In the genomic region with DNA sequence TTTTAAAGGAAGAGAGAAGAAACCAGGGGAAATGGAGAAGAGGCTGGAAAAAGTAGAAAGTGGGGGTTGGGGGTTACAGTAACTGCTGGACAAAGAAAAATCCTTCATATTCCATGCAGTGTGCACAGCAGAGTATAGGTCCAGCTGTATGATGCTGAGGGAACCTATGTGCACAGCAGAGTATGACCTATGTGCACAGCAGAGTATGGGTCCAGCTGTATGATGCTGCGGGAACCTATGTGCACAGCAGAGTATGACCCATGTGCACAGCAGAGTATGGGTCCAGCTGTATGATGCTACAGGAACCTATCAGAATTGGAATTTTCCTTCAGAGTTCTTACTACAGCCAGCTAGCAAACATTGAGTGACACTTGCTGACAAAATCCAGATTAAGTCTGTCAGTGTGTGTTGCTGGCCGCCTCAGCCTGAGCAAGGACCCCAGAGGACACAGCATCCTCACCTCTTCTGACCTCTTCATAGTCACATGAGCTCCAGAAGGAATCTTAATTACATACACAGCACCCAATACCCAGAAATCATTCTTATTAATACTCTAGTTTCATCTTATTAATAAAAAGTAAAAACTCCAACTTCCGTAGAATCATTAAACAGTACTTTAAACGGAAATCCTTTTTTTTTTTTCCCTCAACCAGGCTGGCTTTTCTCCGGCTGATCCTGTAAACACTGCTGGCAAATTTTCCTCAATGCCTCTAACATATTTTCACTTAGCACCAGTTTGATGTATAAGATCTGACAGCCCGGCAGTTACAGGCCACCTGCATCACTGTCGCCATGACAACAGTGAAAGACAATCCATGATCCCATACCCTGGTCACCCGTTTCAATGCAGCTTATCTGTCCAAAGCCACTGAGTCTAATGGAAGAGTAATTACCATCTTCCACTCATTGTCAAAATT, we compare ENCODE assay signal across 10 mouse cellular contexts. TPM values are rescaled to one million over a fixed set of nuclear protein-coding genes. Genes with fewer than 3 reads are reported as not detected.
A peak's percentile ranks its signal among the peaks of the same experiment; 100 is the strongest.
DNase-seq lines count a peak whose midpoint lies in the region; ATAC-seq and TF ChIP-seq lines count a peak whose summit lies in the region.
"Had no signal": no experiment of that assay in that cellular context is flagged by ENCODE, and none has a peak within 500 bp of the region (broad histone marks: within the 10 kb centered on the region; RNA-seq: fewer than 3 reads in every experiment).

No protein-coding gene starts in this region.

- H3K9me3 ChIP-seq in lung, embryonic 14.5 days (ENCODE audit: low read depth, low read length): no peaks in the 10 kb centered on the region
- H3K9me3 ChIP-seq in hindbrain, embryonic 12.5 days (replicated peaks): no peaks in the 10 kb centered on the region
- H3K9me3 ChIP-seq in neural tube, embryonic 12.5 days: no peaks in the 10 kb centered on the region
- H3K9me3 ChIP-seq: limb, embryonic 13.5 days had no signal

- peak; percentile 53 for DNase-seq in lung, embryonic 14.5 days
- DNase-seq in lung, postnatal 14 days: no peak
- peak; percentile 70 for DNase-seq in embryo, embryonic 11 days
- no peak for DNase-seq in B cell, adult 2 months
- DNase-seq in gastrocnemius, postnatal 10 days: no peak
- DNase-seq: thymus, postnatal 36 days had no signal

- no peak overlapping the region for H3K9ac ChIP-seq in lung, embryonic 14.5 days
- H3K9ac ChIP-seq in hindbrain, embryonic 12.5 days: peak overlapping the region; percentile 32; the same call in 1 of the 2 replicates
- no peak overlapping the region for H3K9ac ChIP-seq in neural tube, embryonic 12.5 days
- H3K9ac ChIP-seq: limb, embryonic 13.5 days had no signal

- 0 out of 2 replicates have a peak overlapping the region, but pooled peaks have one; percentile 16 for H3K27ac ChIP-seq in lung, embryonic 14.5 days (ENCODE audit: low read depth)
- peak overlapping the region; percentile 80 for H3K27ac ChIP-seq in hindbrain, embryonic 12.5 days
- H3K27ac ChIP-seq in neural tube, embryonic 12.5 days: no peak overlapping the region
- H3K27ac ChIP-seq: limb, embryonic 13.5 days had no signal

- WGBS in lung, embryonic 14.5 days: 35% methylated on average over 8 of the region's 8 CpGs
- 38% methylated on average over 8 of the region's 8 CpGs for WGBS in hindbrain, embryonic 12.5 days
- 56% methylated on average over 8 of the region's 8 CpGs for WGBS in neural tube, embryonic 12.5 days

- ATAC-seq in lung, embryonic 14.5 days (ENCODE audit: insufficient read depth): peak; percentile 71
- ATAC-seq in hindbrain, embryonic 12.5 days (ENCODE audit: low FRiP score): peak; percentile 87
- peak; percentile 71 for ATAC-seq in neural tube, embryonic 12.5 days (ENCODE audit: low FRiP score, low read depth)
- ATAC-seq in granulocyte monocyte progenitor cell, adult 5-6 weeks (replicated peaks; ENCODE audit: poor library complexity, severe bottlenecking): no peak

- TF ChIP-seq CTCF in lung, embryonic 14.5 days (IDR thresholded peaks at IDR 0.05; ENCODE audit: low read depth): no peak

- no peaks in the 10 kb centered on the region for H3K27me3 ChIP-seq in lung, embryonic 14.5 days (ENCODE audit: insufficient read depth, low read length)
- no peaks in the 10 kb centered on the region for H3K27me3 ChIP-seq in hindbrain, embryonic 12.5 days
- no peaks in the 10 kb centered on the region for H3K27me3 ChIP-seq in neural tube, embryonic 12.5 days (replicated peaks)
- H3K27me3 ChIP-seq: limb, embryonic 13.5 days had no signal

- H3K36me3 ChIP-seq in lung, embryonic 14.5 days (ENCODE audit: insufficient read depth): no peaks in the 10 kb centered on the region
- no peaks in the 10 kb centered on the region for H3K36me3 ChIP-seq in hindbrain, embryonic 12.5 days
- no peaks in the 10 kb centered on the region for H3K36me3 ChIP-seq in neural tube, embryonic 12.5 days
- H3K36me3 ChIP-seq: limb, embryonic 13.5 days had no signal

- H3K4me3 ChIP-seq in lung, embryonic 14.5 days (ENCODE audit: low read depth, low read length): no peak overlapping the region
- H3K4me3 ChIP-seq in hindbrain, embryonic 12.5 days: no peak overlapping the region
- H3K4me3 ChIP-seq in neural tube, embryonic 12.5 days: no peak overlapping the region
- H3K4me3 ChIP-seq: limb, embryonic 13.5 days had no signal

- H3K4me2 ChIP-seq in lung, embryonic 14.5 days: no peak overlapping the region
- H3K4me2 ChIP-seq in hindbrain, embryonic 12.5 days (replicated peaks): peak overlapping the region; percentile 15; the same call in 1 of the 2 replicates
- no peak overlapping the region for H3K4me2 ChIP-seq in neural tube, embryonic 12.5 days (replicated peaks)
- H3K4me2 ChIP-seq: limb, embryonic 13.5 days had no signal

- H3K4me1 ChIP-seq in lung, embryonic 14.5 days (ENCODE audit: insufficient read depth): peaks cover 9% of the 10 kb centered on the region; the same call in 1 of the 2 replicates
- peaks cover 23% of the 10 kb centered on the region for H3K4me1 ChIP-seq in hindbrain, embryonic 12.5 days
- peaks cover 20% of the 10 kb centered on the region for H3K4me1 ChIP-seq in neural tube, embryonic 12.5 days

RNA-seq across cellular contexts. Expression of gene Maml3, which starts 43.1 kb away (rescaled TPM):
- polyA plus RNA-seq in lung, embryonic 14.5 days (2014; fragmentation: Nextera tagmentation; extraction: Ambion mirVana): 8.4 and 9.1 TPM in 2 replicates
- polyA plus RNA-seq in hindbrain, embryonic 12.5 days (2016; fragmentation: Nextera tagmentation; extraction: Ambion mirVana): 8.3 and 8.9 TPM in 2 replicates
- polyA plus RNA-seq in neural tube, embryonic 12.5 days (2016; fragmentation: Nextera tagmentation; extraction: Ambion mirVana): 9.2 and 9.4 TPM in 2 replicates
- total RNA-seq in granulocyte monocyte progenitor cell, adult 5-6 weeks (2014; fragmentation: Nextera tagmentation): 12.3 and 16.3 TPM in 2 replicates
- total RNA-seq in granulocyte monocyte progenitor cell, adult 5-6 weeks (2017): 4.7 and 4.9 TPM in 2 replicates
- 1 to 10 TPM; 5.2 to 6.6 TPM for total RNA-seq in gastrocnemius, postnatal 10 days (2021)

Comparison
In these comparisons a context has a peak if more than half of its experiments do, and no peak if none do; other contexts are left out.
1. DNase-seq: peak in lung, embryonic 14.5 days (single experiment) and embryo, embryonic 11 days (single experiment); none in lung, postnatal 14 days (single experiment), B cell, adult 2 months (0 of 2) and gastrocnemius, postnatal 10 days (single experiment).